Mouse (Mus musculus): ENCODE measurements at regions not wholly inside any gene's neighbourhood (a gene's known extent, or its start where the extent isn't known, plus 50 kb on each side); places are given as distances from the start of the nearest gene placed in this dataset.

DNA sequence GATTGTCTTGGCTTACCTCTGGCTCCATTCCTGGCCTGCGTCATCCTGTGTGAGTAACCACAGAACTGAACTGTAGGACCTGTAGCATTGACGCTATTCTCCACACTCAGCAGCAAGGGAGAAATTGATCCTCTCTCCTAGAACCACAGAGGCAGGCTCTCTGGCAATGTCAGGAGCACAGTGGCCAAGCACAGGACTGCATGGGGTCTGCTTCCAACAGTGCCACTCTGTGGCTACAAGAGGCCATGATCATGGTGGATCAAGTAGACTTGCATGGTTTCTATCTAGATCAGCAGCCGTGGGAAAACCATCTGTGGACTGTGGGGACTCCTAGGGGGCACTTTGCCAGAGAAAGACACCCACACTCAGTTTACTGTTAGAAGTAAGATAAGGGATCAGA is 213.9 kb downstream of the Adra2a start:
- Histone ChIP-seq H3K4me1 (ENCODE audit: control insufficient read depth, insufficient read depth, low read length) (no peaks in the 10 kb centered on the region), H3K27me3 (ENCODE audit: control insufficient read depth, insufficient read depth, low read length) (no peaks in the 10 kb centered on the region), H3K79me2 (ENCODE audit: control insufficient read depth, insufficient read depth, low read length) (no peaks in the 10 kb centered on the region), H3K36me3 (ENCODE audit: control insufficient read depth, insufficient read depth, low read length) (no peaks in the 10 kb centered on the region), H3K4me3 (ENCODE audit: insufficient read depth, low read depth, low read length) (no peak overlapping the region), H3K27ac (replicated peaks; ENCODE audit: insufficient read depth, low read depth, low read length) (no peak overlapping the region), H3K9ac (ENCODE audit: low read depth, low read length) (no peak overlapping the region)
- 89% methylated on average over 3 of the region's 3 CpGs for WGBS
- no peak for TF ChIP-seq CTCF (IDR thresholded peaks at IDR 0.05; ENCODE audit: low read depth, low read length)
- TF ChIP-seq POLR2A (IDR thresholded peaks at IDR 0.05; ENCODE audit: extremely low read depth, insufficient read depth, low read length), result no peak
- DNase-seq (ENCODE audit: extremely low read depth, low read depth, low spot score), result no peak

DNA sequence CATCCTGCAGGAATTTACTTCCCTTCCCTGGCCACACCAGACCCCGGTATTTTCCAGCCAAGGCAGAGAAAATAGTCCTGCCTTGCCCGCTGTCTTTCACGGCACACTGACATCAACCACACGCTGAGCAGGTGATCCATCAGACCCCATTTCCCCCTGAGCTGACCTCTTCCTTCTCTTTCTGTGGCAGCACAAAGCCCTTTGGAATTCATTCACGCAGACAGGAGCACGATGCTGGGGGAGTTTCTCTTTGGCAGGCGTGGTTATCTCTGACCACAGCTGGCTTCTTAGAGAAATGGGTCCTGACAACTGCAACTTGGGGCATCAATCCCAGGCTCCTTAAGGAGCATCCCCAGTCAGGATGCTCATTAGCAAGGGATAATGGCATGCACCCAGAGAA is 215.2 kb downstream of the Adra2a start:
- Histone ChIP-seq H3K79me2 (ENCODE audit: control insufficient read depth, insufficient read depth, low read length) (no peaks in the 10 kb centered on the region), H3K27ac (replicated peaks; ENCODE audit: insufficient read depth, low read depth, low read length) (no peak overlapping the region), H3K36me3 (ENCODE audit: control insufficient read depth, insufficient read depth, low read length) (no peaks in the 10 kb centered on the region), H3K27me3 (ENCODE audit: control insufficient read depth, insufficient read depth, low read length) (no peaks in the 10 kb centered on the region), H3K4me1 (ENCODE audit: control insufficient read depth, insufficient read depth, low read length) (no peaks in the 10 kb centered on the region), H3K4me3 (ENCODE audit: insufficient read depth, low read depth, low read length) (no peak overlapping the region), H3K9ac (ENCODE audit: low read depth, low read length) (no peak overlapping the region)
- DNase-seq (ENCODE audit: extremely low read depth, low read depth, low spot score), result no peak
- TF ChIP-seq POLR2A (IDR thresholded peaks at IDR 0.05; ENCODE audit: extremely low read depth, insufficient read depth, low read length), result no peak
- WGBS, result 50% methylated on average over 7 of the region's 7 CpGs

DNA sequence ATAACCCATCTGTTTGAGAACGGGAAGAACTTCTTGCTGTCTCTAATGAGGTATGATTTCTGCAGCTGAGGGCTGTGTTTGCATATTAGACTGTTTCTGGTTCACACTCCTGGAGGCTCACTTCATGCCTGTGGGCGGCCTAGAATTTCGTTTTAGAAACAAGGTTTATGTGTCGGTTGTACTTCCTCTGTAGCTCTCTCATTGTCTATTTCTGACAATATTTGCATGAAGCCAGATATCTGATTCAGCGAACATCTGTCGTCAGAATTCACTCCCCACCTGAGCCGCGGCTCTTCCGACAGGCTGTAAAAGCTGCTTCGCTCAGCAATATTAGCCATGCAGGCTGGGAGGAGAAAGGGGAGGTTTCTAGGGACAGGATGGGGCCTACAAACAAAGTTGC is 233.4 kb downstream of the Adra2a start:
- Histone ChIP-seq H3K27ac (replicated peaks; ENCODE audit: insufficient read depth, low read depth, low read length) (no peak overlapping the region), H3K4me3 (ENCODE audit: insufficient read depth, low read depth, low read length) (no peak overlapping the region), H3K9ac (ENCODE audit: low read depth, low read length) (no peak overlapping the region), H3K79me2 (ENCODE audit: control insufficient read depth, insufficient read depth, low read length) (no peaks in the 10 kb centered on the region), H3K36me3 (ENCODE audit: control insufficient read depth, insufficient read depth, low read length) (no peaks in the 10 kb centered on the region), H3K27me3 (ENCODE audit: control insufficient read depth, insufficient read depth, low read length) (no peaks in the 10 kb centered on the region), H3K4me1 (ENCODE audit: control insufficient read depth, insufficient read depth, low read length) (no peaks in the 10 kb centered on the region)
- TF ChIP-seq POLR2A (IDR thresholded peaks at IDR 0.05; ENCODE audit: extremely low read depth, insufficient read depth, low read length), result no peak
- DNase-seq (ENCODE audit: extremely low read depth, low read depth, low spot score), result no peak
- 90% methylated on average over 10 of the region's 10 CpGs for WGBS

DNA sequence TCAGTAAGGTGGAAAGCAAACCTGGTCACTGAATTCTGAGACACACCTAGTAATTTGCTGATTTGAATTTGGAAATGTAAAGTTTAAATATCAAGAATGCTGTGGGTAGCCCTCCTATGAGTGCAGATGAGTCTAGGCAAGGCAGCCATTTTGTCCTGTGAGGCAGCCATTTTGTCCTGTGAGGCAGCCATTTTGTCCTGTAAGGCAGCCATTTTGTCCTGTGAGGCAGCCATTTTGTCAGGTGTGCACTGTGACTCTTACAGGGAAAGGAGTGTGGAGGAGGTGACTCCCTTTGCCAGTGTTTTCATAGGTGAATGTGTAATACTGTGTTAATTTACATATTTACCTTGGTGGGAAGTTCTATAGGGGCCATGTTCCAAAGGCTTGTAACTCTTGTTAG is 241.5 kb downstream of the Adra2a start:
- no peak for TF ChIP-seq CTCF (IDR thresholded peaks at IDR 0.05; ENCODE audit: low read depth, low read length)
- no peak for TF ChIP-seq POLR2A (IDR thresholded peaks at IDR 0.05; ENCODE audit: extremely low read depth, insufficient read depth, low read length)
- Histone ChIP-seq H3K79me2 (ENCODE audit: control insufficient read depth, insufficient read depth, low read length) (no peaks in the 10 kb centered on the region), H3K4me1 (ENCODE audit: control insufficient read depth, insufficient read depth, low read length) (no peaks in the 10 kb centered on the region), H3K9ac (ENCODE audit: low read depth, low read length) (no peak overlapping the region), H3K36me3 (ENCODE audit: control insufficient read depth, insufficient read depth, low read length) (no peaks in the 10 kb centered on the region), H3K27ac (replicated peaks; ENCODE audit: insufficient read depth, low read depth, low read length) (no peak overlapping the region), H3K27me3 (ENCODE audit: control insufficient read depth, insufficient read depth, low read length) (no peaks in the 10 kb centered on the region), H3K4me3 (ENCODE audit: insufficient read depth, low read depth, low read length) (no peak overlapping the region)
- no peak for DNase-seq (ENCODE audit: extremely low read depth, low read depth, low spot score)

DNA sequence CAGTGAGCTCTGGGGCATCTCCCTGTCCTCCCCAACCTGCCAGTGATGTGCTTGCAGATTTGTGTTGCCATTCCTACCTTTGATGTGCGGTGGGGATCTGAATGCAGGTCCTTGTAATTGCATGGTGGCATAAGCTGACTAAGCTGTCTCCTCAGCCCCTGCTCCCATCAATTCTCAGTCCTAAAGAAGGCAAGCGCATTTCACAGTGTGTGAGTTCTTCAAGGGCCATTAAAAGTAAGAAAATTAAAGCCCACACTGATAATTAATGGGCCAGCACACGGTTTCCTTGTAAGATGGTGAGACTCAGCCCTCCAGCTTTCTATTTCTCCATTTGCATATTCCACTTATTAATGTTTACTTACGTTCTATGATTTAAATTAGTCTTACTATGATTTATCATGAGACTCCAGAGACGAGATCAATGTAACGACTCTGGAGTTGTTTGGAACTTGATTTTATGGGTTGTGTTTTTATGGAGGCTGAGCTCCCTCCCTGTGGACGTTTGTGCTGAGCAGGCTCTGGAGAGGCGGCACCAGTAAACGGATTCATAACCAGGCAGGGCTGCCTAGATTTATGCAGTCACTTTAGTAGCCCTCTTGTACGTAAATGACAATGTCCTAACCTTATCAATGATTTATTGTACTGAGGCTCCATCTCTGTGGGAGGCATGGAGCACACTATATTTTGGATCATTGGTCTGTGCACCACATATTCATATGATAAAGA is 253.9 kb downstream of the Adra2a start:
- TF ChIP-seq CTCF (IDR thresholded peaks at IDR 0.05; ENCODE audit: low read depth, low read length), result no peak
- TF ChIP-seq POLR2A (IDR thresholded peaks at IDR 0.05; ENCODE audit: extremely low read depth, insufficient read depth, low read length), result no peak
- WGBS, result 83% methylated on average over 10 of the region's 10 CpGs
- H3K4me1 ChIP-seq (ENCODE audit: control insufficient read depth, insufficient read depth, low read length), result no peaks in the 10 kb centered on the region

DNA sequence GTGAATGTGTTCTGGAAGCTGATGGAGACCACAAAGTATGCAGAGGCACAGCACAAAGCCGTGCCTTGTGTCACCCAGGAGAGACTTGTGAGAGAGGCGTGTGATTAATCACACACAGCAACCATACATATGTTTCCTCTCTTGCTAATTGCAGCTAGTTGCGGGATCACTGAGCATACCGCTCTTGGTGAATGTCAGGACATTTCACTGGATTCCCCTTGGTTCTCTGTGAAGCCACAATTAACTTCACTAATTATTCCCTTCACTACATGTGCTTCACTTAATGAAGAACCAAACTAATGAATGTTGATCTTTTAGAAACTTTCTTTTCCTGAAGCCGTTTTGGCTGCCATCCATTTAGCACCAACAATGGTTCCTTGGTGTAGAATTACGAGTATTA is 267.3 kb downstream of the Adra2a start:
- no peaks in the 10 kb centered on the region for H3K27me3 ChIP-seq (ENCODE audit: control insufficient read depth, insufficient read depth, low read length)
- H3K27ac ChIP-seq (replicated peaks; ENCODE audit: insufficient read depth, low read depth, low read length), result no peak overlapping the region
- no peak overlapping the region for H3K9ac ChIP-seq (ENCODE audit: low read depth, low read length)
- no peaks in the 10 kb centered on the region for H3K79me2 ChIP-seq (ENCODE audit: control insufficient read depth, insufficient read depth, low read length)
- no peaks in the 10 kb centered on the region for H3K36me3 ChIP-seq (ENCODE audit: control insufficient read depth, insufficient read depth, low read length)
- no peak overlapping the region for H3K4me3 ChIP-seq (ENCODE audit: insufficient read depth, low read depth, low read length)
- 84% methylated on average over 6 of the region's 6 CpGs for WGBS
- no peak for DNase-seq (ENCODE audit: extremely low read depth, low read depth, low spot score)
- no peaks in the 10 kb centered on the region for H3K4me1 ChIP-seq (ENCODE audit: control insufficient read depth, insufficient read depth, low read length)
- no peak for TF ChIP-seq CTCF (IDR thresholded peaks at IDR 0.05; ENCODE audit: low read depth, low read length)
- no peak for TF ChIP-seq POLR2A (IDR thresholded peaks at IDR 0.05; ENCODE audit: extremely low read depth, insufficient read depth, low read length)

More for the DNA sequence above, 253.9 kb downstream of the Adra2a start:
- no peak for DNase-seq (ENCODE audit: extremely low read depth, low read depth, low spot score)
- H3K4me3 ChIP-seq (ENCODE audit: insufficient read depth, low read depth, low read length), result no peak overlapping the region
- no peaks in the 10 kb centered on the region for H3K36me3 ChIP-seq (ENCODE audit: control insufficient read depth, insufficient read depth, low read length)
- no peak overlapping the region for H3K27ac ChIP-seq (replicated peaks; ENCODE audit: insufficient read depth, low read depth, low read length)
- no peaks in the 10 kb centered on the region for H3K79me2 ChIP-seq (ENCODE audit: control insufficient read depth, insufficient read depth, low read length)
- no peak overlapping the region for H3K9ac ChIP-seq (ENCODE audit: low read depth, low read length)
- H3K27me3 ChIP-seq (ENCODE audit: control insufficient read depth, insufficient read depth, low read length), result no peaks in the 10 kb centered on the region

Data from liver, adult 2 months (tissue).